Mouse (Mus musculus): ENCODE measurements at regions not wholly inside any gene's neighbourhood (a gene's known extent, or its start where the extent isn't known, plus 50 kb on each side); places are given as distances from the start of the nearest gene placed in this dataset.
A peak's percentile ranks its signal among the peaks of the same experiment; 100 is the strongest.

DNA sequence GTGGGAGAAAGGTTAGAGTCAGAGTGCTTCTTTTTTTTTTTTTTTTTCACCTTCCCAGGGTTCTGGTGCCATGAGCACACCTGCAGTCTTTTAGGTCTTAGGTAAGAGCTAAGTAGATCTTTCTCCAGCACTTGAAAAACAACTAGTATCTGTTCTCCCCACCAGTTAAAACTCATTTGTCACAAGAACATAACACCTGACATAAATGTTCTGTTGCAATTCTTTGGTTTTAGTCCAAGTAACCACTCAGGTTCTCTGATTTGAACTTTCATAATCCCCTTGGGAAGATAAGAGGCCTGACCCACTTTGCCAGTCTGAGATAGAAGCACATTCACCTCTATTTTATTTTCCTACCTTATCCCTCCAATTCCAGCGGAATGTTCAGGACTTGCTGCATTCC is 225.5 kb upstream of the Zpld1 start:
- H3K4me2 ChIP-seq (ENCODE audit: low read length) = no peak overlapping the region
- DNase-seq (ENCODE audit: low spot score) (no peak), ATAC-seq (no peak)
- no peaks in the 10 kb centered on the region for H3K27me3 ChIP-seq (replicated peaks; ENCODE audit: control insufficient read depth, insufficient read depth, low read length)
- 93% methylated on average over 1 of the region's 1 CpGs for WGBS
- no peak overlapping the region for H3K27ac ChIP-seq (ENCODE audit: low read depth, low read length)
- no peaks in the 10 kb centered on the region for H3K4me1 ChIP-seq (ENCODE audit: control insufficient read depth, insufficient read depth, low read length)
- H3K9ac ChIP-seq (ENCODE audit: low read length) = no peak overlapping the region
- H3K4me3 ChIP-seq (ENCODE audit: low read depth, low read length) = no peak overlapping the region
- H3K9me3 ChIP-seq (replicated peaks; ENCODE audit: control insufficient read depth, low read length) = no peaks in the 10 kb centered on the region
- H3K36me3 ChIP-seq (ENCODE audit: control insufficient read depth, insufficient read depth, low read length) = no peaks in the 10 kb centered on the region

- Histone ChIP-seq H3K9me3 (replicated peaks; ENCODE audit: control insufficient read depth, low read length) (no peaks in the 10 kb centered on the region), H3K9ac (ENCODE audit: low read length) (no peak overlapping the region), H3K4me1 (ENCODE audit: control insufficient read depth, insufficient read depth, low read length) (no peaks in the 10 kb centered on the region), H3K4me3 (ENCODE audit: low read depth, low read length) (no peak overlapping the region), H3K4me2 (ENCODE audit: low read length) (no peak overlapping the region), H3K36me3 (ENCODE audit: control insufficient read depth, insufficient read depth, low read length) (no peaks in the 10 kb centered on the region), H3K27me3 (replicated peaks; ENCODE audit: control insufficient read depth, insufficient read depth, low read length) (no peaks in the 10 kb centered on the region), H3K27ac (ENCODE audit: low read depth, low read length) (no peak overlapping the region)
- DNase-seq (ENCODE audit: low spot score) (no peak), ATAC-seq (no peak)
- WGBS = 84% methylated on average over 1 of the region's 1 CpGs
Observed at GRCm38 (mm10) chr16:55522283-55522682, 224.5 kb upstream of the Zpld1 start.

GRCm38 (mm10) chr16:55521421-55521971 is 223.7 kb upstream of the Zpld1 start:
- H3K4me3 ChIP-seq (ENCODE audit: low read depth, low read length) = no peak overlapping the region
- H3K36me3 ChIP-seq (ENCODE audit: control insufficient read depth, insufficient read depth, low read length) = no peaks in the 10 kb centered on the region
- no peaks in the 10 kb centered on the region for H3K4me1 ChIP-seq (ENCODE audit: control insufficient read depth, insufficient read depth, low read length)
- H3K4me2 ChIP-seq (ENCODE audit: low read length) = no peak overlapping the region
- no peaks in the 10 kb centered on the region for H3K9me3 ChIP-seq (replicated peaks; ENCODE audit: control insufficient read depth, low read length)
- no peak overlapping the region for H3K27ac ChIP-seq (ENCODE audit: low read depth, low read length)
- no peak for ATAC-seq
- no peaks in the 10 kb centered on the region for H3K27me3 ChIP-seq (replicated peaks; ENCODE audit: control insufficient read depth, insufficient read depth, low read length)
- no peak for DNase-seq (ENCODE audit: low spot score)
- no peak overlapping the region for H3K9ac ChIP-seq (ENCODE audit: low read length)
- 95% methylated on average over 6 of the region's 6 CpGs for WGBS

GRCm38 (mm10) chr16:55520077-55520476 is 222.3 kb upstream of the Zpld1 start:
- no peak overlapping the region for H3K4me3 ChIP-seq (ENCODE audit: low read depth, low read length)
- no peaks in the 10 kb centered on the region for H3K27me3 ChIP-seq (replicated peaks; ENCODE audit: control insufficient read depth, insufficient read depth, low read length)
- 87% methylated on average over 6 of the region's 6 CpGs for WGBS
- no peak for DNase-seq (ENCODE audit: low spot score)
- H3K4me1 ChIP-seq (ENCODE audit: control insufficient read depth, insufficient read depth, low read length) = no peaks in the 10 kb centered on the region
- no peak overlapping the region for H3K27ac ChIP-seq (ENCODE audit: low read depth, low read length)
- no peak overlapping the region for H3K4me2 ChIP-seq (ENCODE audit: low read length)
- H3K9me3 ChIP-seq (replicated peaks; ENCODE audit: control insufficient read depth, low read length) = no peaks in the 10 kb centered on the region
- no peaks in the 10 kb centered on the region for H3K36me3 ChIP-seq (ENCODE audit: control insufficient read depth, insufficient read depth, low read length)
- no peak overlapping the region for H3K9ac ChIP-seq (ENCODE audit: low read length)
- no peak for ATAC-seq

GRCm38 (mm10) chr16:55519646-55520045 is 221.9 kb upstream of the Zpld1 start:
- Histone ChIP-seq H3K36me3 (ENCODE audit: control insufficient read depth, insufficient read depth, low read length) (no peaks in the 10 kb centered on the region), H3K27me3 (replicated peaks; ENCODE audit: control insufficient read depth, insufficient read depth, low read length) (no peaks in the 10 kb centered on the region), H3K9me3 (replicated peaks; ENCODE audit: control insufficient read depth, low read length) (no peaks in the 10 kb centered on the region), H3K4me3 (ENCODE audit: low read depth, low read length) (no peak overlapping the region), H3K4me1 (ENCODE audit: control insufficient read depth, insufficient read depth, low read length) (no peaks in the 10 kb centered on the region), H3K4me2 (ENCODE audit: low read length) (no peak overlapping the region), H3K27ac (ENCODE audit: low read depth, low read length) (no peak overlapping the region), H3K9ac (ENCODE audit: low read length) (no peak overlapping the region)
- 79% methylated on average over 1 of the region's 1 CpGs for WGBS
- DNase-seq (ENCODE audit: low spot score) (no peak), ATAC-seq (no peak)

GRCm38 (mm10) chr16:55516994-55517393 is 219.2 kb upstream of the Zpld1 start:
- Histone ChIP-seq H3K4me2 (ENCODE audit: low read length) (no peak overlapping the region), H3K4me3 (ENCODE audit: low read depth, low read length) (no peak overlapping the region), H3K4me1 (ENCODE audit: control insufficient read depth, insufficient read depth, low read length) (no peaks in the 10 kb centered on the region), H3K27me3 (replicated peaks; ENCODE audit: control insufficient read depth, insufficient read depth, low read length) (no peaks in the 10 kb centered on the region), H3K27ac (ENCODE audit: low read depth, low read length) (no peak overlapping the region), H3K9me3 (replicated peaks; ENCODE audit: control insufficient read depth, low read length) (no peaks in the 10 kb centered on the region), H3K36me3 (ENCODE audit: control insufficient read depth, insufficient read depth, low read length) (no peaks in the 10 kb centered on the region), H3K9ac (ENCODE audit: low read length) (no peak overlapping the region)
- DNase-seq (ENCODE audit: low spot score) (no peak), ATAC-seq (no peak)
- WGBS = 78% methylated on average over 4 of the region's 4 CpGs

DNA sequence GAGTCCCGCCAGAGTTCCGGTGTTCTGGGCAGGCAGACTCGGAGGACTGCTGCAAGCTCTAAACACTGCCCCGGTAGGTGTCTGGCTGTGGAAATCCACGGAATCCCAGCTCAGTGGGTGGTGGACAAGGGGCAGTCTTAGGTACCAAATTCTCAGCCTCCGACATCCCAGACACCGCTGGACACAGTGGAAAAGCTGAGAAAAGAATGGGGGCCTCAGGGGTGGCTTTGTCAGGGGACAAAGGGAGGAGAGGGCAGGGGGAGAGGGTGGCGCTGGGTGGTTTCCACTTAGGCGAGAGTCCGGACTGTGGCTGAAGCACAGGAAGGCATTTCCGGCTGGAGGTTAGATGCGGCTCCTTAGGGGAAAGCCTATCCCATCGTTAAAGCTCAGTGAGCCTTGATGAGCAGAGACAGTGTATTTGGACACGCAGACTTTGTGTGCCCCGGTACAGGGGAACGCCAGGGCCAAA is 217.5 kb upstream of the Zpld1 start:
- DNase-seq (ENCODE audit: low spot score) = peak; percentile 27
- WGBS = 12% methylated on average over 16 of the region's 16 CpGs

DNA sequence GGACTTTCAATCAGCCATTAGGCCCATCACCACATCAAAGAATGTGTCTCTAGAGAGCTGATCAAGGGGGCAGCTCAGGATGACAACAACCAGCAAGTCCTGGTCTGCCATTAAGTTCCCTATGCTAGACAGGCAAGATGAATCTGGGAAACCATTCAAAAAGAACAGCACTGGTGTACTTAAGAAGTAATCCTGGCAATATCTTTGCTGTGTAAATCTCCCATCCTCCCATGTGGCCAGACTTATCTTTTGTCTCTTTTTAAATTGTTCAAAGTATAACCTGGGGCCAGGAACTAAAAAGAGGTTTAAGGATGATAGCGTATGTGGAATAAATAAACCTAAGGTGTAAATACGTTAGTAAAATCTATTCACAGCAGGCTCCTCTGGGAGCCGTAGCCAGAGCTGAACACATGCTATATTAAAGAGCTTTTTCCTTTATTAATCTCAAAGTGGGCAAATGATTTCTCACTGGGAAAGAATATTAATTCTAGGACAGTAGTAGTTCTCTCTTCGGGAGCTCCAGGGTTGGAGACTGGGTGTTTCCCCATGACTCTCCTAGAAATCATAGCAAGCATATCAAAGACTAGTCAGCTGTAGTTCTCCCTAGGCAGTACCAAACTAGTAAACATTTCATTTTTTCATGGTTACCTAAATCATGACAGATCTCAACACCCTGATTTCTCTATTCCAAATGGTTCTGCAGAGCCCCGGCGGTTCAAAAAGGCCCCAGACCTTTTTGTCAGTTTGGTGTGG is 216.8 kb upstream of the Zpld1 start:
- peak; percentile 4 for DNase-seq (ENCODE audit: low spot score)
- 59% methylated on average over 6 of the region's 6 CpGs for WGBS
- H3K27ac ChIP-seq (ENCODE audit: low read depth, low read length) = no peak overlapping the region

More for the DNA sequence above, 217.5 kb upstream of the Zpld1 start:
- no peaks in the 10 kb centered on the region for H3K27me3 ChIP-seq (replicated peaks; ENCODE audit: control insufficient read depth, insufficient read depth, low read length)
- peak; percentile 77 for ATAC-seq
- peak overlapping the region; percentile 26 for H3K4me3 ChIP-seq (ENCODE audit: low read depth, low read length)
- H3K9ac ChIP-seq (ENCODE audit: low read length) = peak overlapping the region; percentile 60
- H3K36me3 ChIP-seq (ENCODE audit: control insufficient read depth, insufficient read depth, low read length) = no peaks in the 10 kb centered on the region
- no peak overlapping the region for H3K27ac ChIP-seq (ENCODE audit: low read depth, low read length)
- no peaks in the 10 kb centered on the region for H3K9me3 ChIP-seq (replicated peaks; ENCODE audit: control insufficient read depth, low read length)
- H3K4me1 ChIP-seq (ENCODE audit: control insufficient read depth, insufficient read depth, low read length) = no peaks in the 10 kb centered on the region
- H3K4me2 ChIP-seq (ENCODE audit: low read length) = peak overlapping the region; percentile 56

GRCm38 (mm10) chr16:55504796-55505413 is 207.1 kb upstream of the Zpld1 start:
- Histone ChIP-seq H3K9ac (ENCODE audit: low read length) (no peak overlapping the region), H3K4me2 (ENCODE audit: low read length) (no peak overlapping the region), H3K27ac (ENCODE audit: low read depth, low read length) (no peak overlapping the region), H3K4me3 (ENCODE audit: low read depth, low read length) (no peak overlapping the region), H3K36me3 (ENCODE audit: control insufficient read depth, insufficient read depth, low read length) (no peaks in the 10 kb centered on the region), H3K9me3 (replicated peaks; ENCODE audit: control insufficient read depth, low read length) (no peaks in the 10 kb centered on the region), H3K27me3 (replicated peaks; ENCODE audit: control insufficient read depth, insufficient read depth, low read length) (no peaks in the 10 kb centered on the region), H3K4me1 (ENCODE audit: control insufficient read depth, insufficient read depth, low read length) (no peaks in the 10 kb centered on the region)
- WGBS = 90% methylated on average over 6 of the region's 6 CpGs
- ATAC-seq = no peak
- DNase-seq (ENCODE audit: low spot score) = no peak

More for the DNA sequence above, 216.8 kb upstream of the Zpld1 start:
- H3K27me3 ChIP-seq (replicated peaks; ENCODE audit: control insufficient read depth, insufficient read depth, low read length) = no peaks in the 10 kb centered on the region
- H3K4me2 ChIP-seq (ENCODE audit: low read length) = peak overlapping the region; percentile 56
- H3K4me1 ChIP-seq (ENCODE audit: control insufficient read depth, insufficient read depth, low read length) = no peaks in the 10 kb centered on the region
- no peaks in the 10 kb centered on the region for H3K36me3 ChIP-seq (ENCODE audit: control insufficient read depth, insufficient read depth, low read length)
- H3K9me3 ChIP-seq (replicated peaks; ENCODE audit: control insufficient read depth, low read length) = no peaks in the 10 kb centered on the region
- ATAC-seq = 0 out of 2 replicates have a peak, but pooled peaks have one; percentile 44
- H3K9ac ChIP-seq (ENCODE audit: low read length) = peak overlapping the region; percentile 60
- H3K4me3 ChIP-seq (ENCODE audit: low read depth, low read length) = peak overlapping the region; percentile 26; the same call in 1 of the 2 replicates
